Mouse (Mus musculus) adrenal gland, postnatal 14 days (tissue): ENCODE measurements around the gene Mtg1. TPM values are rescaled to one million over a fixed set of nuclear protein-coding genes. Genes with fewer than 3 reads are reported as not detected.

Experiments used
- DNase-seq: peaks from one replicate; pipeline ENCODE4 v3.0.0; 2021; ENCODE audit warnings: mixed read lengths
- total RNA-seq: library from RNA; stranded (reverse); gene quantifications from 2 replicates; pipeline ENCODE4 v1.2.3, GENCODE M21; 2021

The Mtg1 gene
- total RNA-seq, 1 experiment from 2014 or later = 41.3 TPM

GRCm38 (mm10) chr7:140188391-140189328 lies 51.3 kb downstream of the Mtg1 start:
- no peak for DNase-seq

GRCm38 (mm10) chr7:140190435-140190834 lies 53.1 kb downstream of the Mtg1 start:
- no peak for DNase-seq

- DNase-seq = no peak
Observed at GRCm38 (mm10) chr7:140192445-140192844, 55.1 kb downstream of the Mtg1 start.

GRCm38 (mm10) chr7:140192851-140193250 lies 55.5 kb downstream of the Mtg1 start:
- no peak for DNase-seq

- no peak for DNase-seq
Observed at GRCm38 (mm10) chr7:140194031-140194430, 56.7 kb downstream of the Mtg1 start.

- DNase-seq = no peak
Observed at GRCm38 (mm10) chr7:140196002-140196401, 58.6 kb downstream of the Mtg1 start.

Other genes with a start within 250 kb of the Mtg1 start
- 0.63 and 0.71 TPM in 2 replicates for gene Kndc1, start 242.9 kb upstream of the Mtg1 start, total RNA-seq
- not detected in 2 replicates for gene Utf1, start 193.8 kb upstream of the Mtg1 start, total RNA-seq
- not detected in 2 replicates for gene 6430531B16Rik, start 158.8 kb upstream of the Mtg1 start, total RNA-seq
- 1.5 and 3.0 TPM in 2 replicates for gene Adam8, start 145.0 kb upstream of the Mtg1 start, total RNA-seq
- 16.3 and 18.2 TPM in 2 replicates for gene Zfp511, start 101.2 kb upstream of the Mtg1 start, total RNA-seq
- gene Tubgcp2, start 100.9 kb upstream of the Mtg1 start, total RNA-seq = 27.2 and 28.0 TPM in 2 replicates
- gene Msx3, start 88.5 kb upstream of the Mtg1 start, total RNA-seq = not detected in 2 replicates
- gene Caly, start 55.0 kb upstream of the Mtg1 start, total RNA-seq = 6.8 and 7.7 TPM in 2 replicates
- gene Prap1, start 44.2 kb upstream of the Mtg1 start, total RNA-seq = not detected in 2 replicates
- gene Fuom, start 35.1 kb upstream of the Mtg1 start, total RNA-seq = 70.4 and 79.8 TPM in 2 replicates
- gene Paox, start 21.8 kb upstream of the Mtg1 start, total RNA-seq = 20.8 and 23.6 TPM in 2 replicates
- 536 and 571 TPM in 2 replicates for gene Echs1, start 21.1 kb upstream of the Mtg1 start, total RNA-seq
- 0.67 and 1.4 TPM in 2 replicates for gene Sprn, start 17.3 kb downstream of the Mtg1 start, total RNA-seq
- not detected in 2 replicates for gene Olfr522, start 27.2 kb downstream of the Mtg1 start, total RNA-seq
- not detected in 2 replicates for gene Olfr523, start 35.7 kb downstream of the Mtg1 start, total RNA-seq
- gene Olfr524, start 68.4 kb downstream of the Mtg1 start, total RNA-seq = not detected in 2 replicates
- gene Cd163l1, start 80.7 kb downstream of the Mtg1 start, total RNA-seq = 0.15 TPM in 1 of 2 replicates, not detected in the other
- gene 5830411N06Rik, start 109.7 kb downstream of the Mtg1 start, total RNA-seq = 0.30 TPM in 1 of 2 replicates, not detected in the other
- gene Olfr525, start 183.3 kb downstream of the Mtg1 start, total RNA-seq = not detected in 2 replicates
- not detected in 2 replicates for gene Olfr527, start 196.5 kb downstream of the Mtg1 start, total RNA-seq
- not detected in 2 replicates for gene Olfr60, start 224.1 kb downstream of the Mtg1 start, total RNA-seq
- not detected in 2 replicates for gene Olfr530, start 238.8 kb downstream of the Mtg1 start, total RNA-seq